Mouse (Mus musculus): ENCODE results near the gene Ddx19b.
"Not testable (repeated sequence)": the region's sequence is repeated elsewhere in the genome, so short reads cannot be mapped to it uniquely, and the experiment has no call there.

Ddx19b gene

GRCm38 (mm10) chr8:111034276-111034675 lies 2.7 kb upstream of the Ddx19b start:
- in situ Hi-C loops (cut with MboI), result no loop called here

- in situ Hi-C loops (cut with MboI), result no loop called here
Observed at GRCm38 (mm10) chr8:111033482-111034215, 2.1 kb upstream of the Ddx19b start.

- in situ Hi-C loops (cut with MboI), result no loop called here
Observed at GRCm38 (mm10) chr8:111032916-111033315, 1.4 kb upstream of the Ddx19b start, which contains the start of gene Aars. Gene Aars (plus strand): TSS chr8:111033144.

- in situ Hi-C loops (cut with MboI), result no loop called here
Observed at GRCm38 (mm10) chr8:111030045-111030444, 1.5 kb downstream of the Ddx19b start.

GRCm38 (mm10) chr8:111029589-111029988 lies 2.0 kb downstream of the Ddx19b start:
- in situ Hi-C loops (cut with MboI), result no loop called here

GRCm38 (mm10) chr8:111027391-111027937 lies 4.1 kb downstream of the Ddx19b start:
- in situ Hi-C loops (cut with MboI), result no loop called here

GRCm38 (mm10) chr8:111026609-111027008 lies 4.9 kb downstream of the Ddx19b start:
- in situ Hi-C loops (cut with MboI), result not testable (repeated sequence)

GRCm38 (mm10) chr8:111010230-111010991 lies 21.1 kb downstream of the Ddx19b start:
- in situ Hi-C loops (cut with MboI), result not testable (repeated sequence)

GRCm38 (mm10) chr8:110997547-110998531 lies 33.7 kb downstream of the Ddx19b start, which contains the start of gene Ddx19a:
Gene Ddx19a (minus strand): TSS chr8:110997800.
- in situ Hi-C loops (cut with MboI), result no loop called here

- in situ Hi-C loops (cut with MboI), result no loop called here
Observed at GRCm38 (mm10) chr8:110996641-110997430, 34.7 kb downstream of the Ddx19b start.

- in situ Hi-C loops (cut with MboI), result no loop called here
Observed at GRCm38 (mm10) chr8:110990017-110990416, 41.5 kb downstream of the Ddx19b start.

- in situ Hi-C loops (cut with MboI), result no loop called here
Observed at GRCm38 (mm10) chr8:110987805-110988744, 43.5 kb downstream of the Ddx19b start.

GRCm38 (mm10) chr8:110981304-110981703 lies 50.2 kb downstream of the Ddx19b start:
- in situ Hi-C loops (cut with MboI), result no loop called here

- in situ Hi-C loops (cut with MboI), result not testable (repeated sequence)
Observed at GRCm38 (mm10) chr8:110977987-110978386, 53.6 kb downstream of the Ddx19b start.

- in situ Hi-C loops (cut with MboI), result not testable (repeated sequence)
Observed at GRCm38 (mm10) chr8:110976532-110976931, 55.0 kb downstream of the Ddx19b start.

- in situ Hi-C loops (cut with MboI), result no loop called here
Observed at GRCm38 (mm10) chr8:110969910-110970770, 61.4 kb downstream of the Ddx19b start.

- in situ Hi-C loops (cut with MboI), result no loop called here
Observed at GRCm38 (mm10) chr8:110967326-110967725, 64.2 kb downstream of the Ddx19b start.

GRCm38 (mm10) chr8:110966586-110966985 lies 65.0 kb downstream of the Ddx19b start:
- in situ Hi-C loops (cut with MboI), result no loop called here

- in situ Hi-C loops (cut with MboI), result no loop called here
Observed at GRCm38 (mm10) chr8:110965594-110965993, 66.0 kb downstream of the Ddx19b start.
